Mouse (Mus musculus) heart, embryonic 13.5 days (tissue): ENCODE measurements around the gene Pus1. TPM values are rescaled to one million over a fixed set of nuclear protein-coding genes. Genes with fewer than 3 reads are reported as not detected.

Source experiments
- ATAC-seq: fragments of 200-750 bp; cut with Nextera tagmentation; 2 replicates; pipeline ENCODE4 v1.8.0; 2017; ENCODE audit warnings: moderate TSS enrichment; ENCODE audit not compliant: insufficient number of reproducible peaks, low FRiP score, low TSS enrichment; ENCODE audit errors: extremely low read depth
- H3K27ac ChIP-seq: fragments of 300-500 bp; sonication (generic); replicated peaks from 2 replicates; pipeline ENCODE4 v1.5.1; 2015; ENCODE audit warnings: moderate library complexity, mild to moderate bottlenecking, inconsistent platforms
- H3K27me3 ChIP-seq: fragments of 300-500 bp; sonication (generic); replicated peaks from 2 replicates; pipeline ENCODE4 v1.6.1; 2015; ENCODE audit warnings: mild to moderate bottlenecking, inconsistent platforms
- H3K36me3 ChIP-seq: fragments of 300-500 bp; sonication (generic); 2 replicates; pipeline ENCODE4 v1.6.1; 2015; ENCODE audit warnings: mild to moderate bottlenecking, inconsistent platforms
- H3K4me1 ChIP-seq: fragments of 300-500 bp; sonication (generic); 2 replicates; pipeline ENCODE4 v1.6.1; 2015; ENCODE audit warnings: inconsistent platforms
- H3K4me2 ChIP-seq: fragments of 300-500 bp; sonication (generic); 2 replicates; pipeline ENCODE4 v1.6.1; 2015; ENCODE audit warnings: inconsistent platforms, mild to moderate bottlenecking, moderate library complexity
- H3K4me3 ChIP-seq: fragments of 300-500 bp; sonication (generic); 2 replicates; pipeline ENCODE4 v1.5.1; 2015; ENCODE audit warnings: moderate library complexity, mild to moderate bottlenecking, inconsistent platforms
- H3K9ac ChIP-seq: fragments of 300-500 bp; sonication (generic); 2 replicates; pipeline ENCODE4 v1.6.1; 2015; ENCODE audit warnings: inconsistent platforms, mild to moderate bottlenecking, moderate library complexity
- H3K9me3 ChIP-seq: fragments of 300-500 bp; sonication (generic); 2 replicates; pipeline ENCODE4 v1.6.1; 2016; ENCODE audit warnings: inconsistent platforms
- WGBS: fragments of 180-500 bp; shearing (Covaris S2); methylation state at CpG from one replicate; pipeline ENCODE4 v1.1.7; 2015; ENCODE audit warnings: mixed read lengths; 5-methylcytosine and 5-hydroxymethylcytosine counted together
- polyA plus RNA-seq: library from polyadenylated mRNA; unstranded; fragments of >200 nt; fragmentation: Nextera tagmentation; extraction: Ambion mirVana; gene quantifications from 2 replicates; pipeline ENCODE4 v1.2.1, GENCODE M21; 2015

Gene Pus1
- polyA plus RNA-seq, 1 experiment from 2014 or later: 32.6 TPM

GRCm38 (mm10) chr5:110739496-110740275 is 40.8 kb downstream of the Pus1 start:
- Histone ChIP-seq H3K4me3 (no peak overlapping the region), H3K9ac (no peak overlapping the region), H3K4me1 (no peaks in the 10 kb centered on the region), H3K27me3 (no peaks in the 10 kb centered on the region), H3K4me2 (no peak overlapping the region), H3K36me3 (peaks cover 69% of the 10 kb centered on the region), H3K9me3 (no peaks in the 10 kb centered on the region), H3K27ac (no peak overlapping the region)
- 90% methylated on average over 7 of the region's 7 CpGs for WGBS
- ATAC-seq: no peak

GRCm38 (mm10) chr5:110735606-110736005 is 44.9 kb downstream of the Pus1 start:
- no peak overlapping the region for H3K9ac ChIP-seq

GRCm38 (mm10) chr5:110733231-110733823 is 47.1 kb downstream of the Pus1 start:
- 95% methylated on average over 4 of the region's 4 CpGs for WGBS
- H3K4me2 ChIP-seq: no peak overlapping the region
- H3K4me1 ChIP-seq: no peaks in the 10 kb centered on the region
- H3K36me3 ChIP-seq: peaks cover 90% of the 10 kb centered on the region
- no peak overlapping the region for H3K27ac ChIP-seq
- no peaks in the 10 kb centered on the region for H3K27me3 ChIP-seq
- H3K9me3 ChIP-seq: no peaks in the 10 kb centered on the region
- H3K9ac ChIP-seq: no peak overlapping the region
- no peak overlapping the region for H3K4me3 ChIP-seq
- no peak for ATAC-seq

More at GRCm38 (mm10) chr5:110735606-110736005, 44.9 kb downstream of the Pus1 start:
- Histone ChIP-seq H3K4me3 (no peak overlapping the region), H3K27me3 (no peaks in the 10 kb centered on the region), H3K27ac (no peak overlapping the region), H3K9me3 (no peaks in the 10 kb centered on the region), H3K4me2 (no peak overlapping the region), H3K4me1 (no peaks in the 10 kb centered on the region), H3K36me3 (peaks cover 95% of the 10 kb centered on the region)
- no peak for ATAC-seq
- 88% methylated on average over 1 of the region's 1 CpGs for WGBS

GRCm38 (mm10) chr5:110731227-110731626 is 49.2 kb downstream of the Pus1 start:
- ATAC-seq: no peak
- peaks cover 89% of the 10 kb centered on the region for H3K36me3 ChIP-seq
- H3K4me2 ChIP-seq: no peak overlapping the region
- H3K4me3 ChIP-seq: no peak overlapping the region
- no peaks in the 10 kb centered on the region for H3K27me3 ChIP-seq
- whole genome bisulfite sequencing: 78% methylated on average over 2 of the region's 2 CpGs
- H3K4me1 ChIP-seq: no peaks in the 10 kb centered on the region
- H3K27ac ChIP-seq: no peak overlapping the region
- H3K9me3 ChIP-seq: no peaks in the 10 kb centered on the region
- no peak overlapping the region for H3K9ac ChIP-seq

GRCm38 (mm10) chr5:110727850-110728249 is 52.6 kb downstream of the Pus1 start:
- H3K4me3 ChIP-seq: no peak overlapping the region
- no peak for ATAC-seq
- no peaks in the 10 kb centered on the region for H3K4me1 ChIP-seq
- no peaks in the 10 kb centered on the region for H3K9me3 ChIP-seq
- 85% methylated on average over 1 of the region's 1 CpGs for WGBS
- H3K36me3 ChIP-seq: peaks cover 92% of the 10 kb centered on the region
- H3K4me2 ChIP-seq: no peak overlapping the region
- H3K9ac ChIP-seq: no peak overlapping the region
- H3K27ac ChIP-seq: no peak overlapping the region
- H3K27me3 ChIP-seq: no peaks in the 10 kb centered on the region

Other genes starting within 250 kb of the Pus1 start
- gene Galnt9, start 236.3 kb downstream of the Pus1 start, polyA plus RNA-seq: not detected in 2 replicates
- gene Noc4l, start 127.2 kb downstream of the Pus1 start, polyA plus RNA-seq: 32.3 and 33.7 TPM in 2 replicates
- gene Ddx51, start 127.2 kb downstream of the Pus1 start, polyA plus RNA-seq: 11.3 and 13.9 TPM in 2 replicates
- 26.5 and 27.0 TPM in 2 replicates for gene Ep400, start 9.9 kb downstream of the Pus1 start, polyA plus RNA-seq
- gene Ulk1, start 29.4 kb upstream of the Pus1 start, polyA plus RNA-seq: 10.6 and 11.8 TPM in 2 replicates
- gene Hscb, start 59.1 kb upstream of the Pus1 start, polyA plus RNA-seq: 28.3 and 29.7 TPM in 2 replicates
- gene Chek2, start 59.3 kb upstream of the Pus1 start, polyA plus RNA-seq: 18.2 and 19.8 TPM in 2 replicates
- gene Ttc28, start 99.1 kb upstream of the Pus1 start, polyA plus RNA-seq: 5.7 and 7.6 TPM in 2 replicates